Mouse (Mus musculus): ENCODE data around the gene Clec1b.

The Clec1b gene

DNA sequence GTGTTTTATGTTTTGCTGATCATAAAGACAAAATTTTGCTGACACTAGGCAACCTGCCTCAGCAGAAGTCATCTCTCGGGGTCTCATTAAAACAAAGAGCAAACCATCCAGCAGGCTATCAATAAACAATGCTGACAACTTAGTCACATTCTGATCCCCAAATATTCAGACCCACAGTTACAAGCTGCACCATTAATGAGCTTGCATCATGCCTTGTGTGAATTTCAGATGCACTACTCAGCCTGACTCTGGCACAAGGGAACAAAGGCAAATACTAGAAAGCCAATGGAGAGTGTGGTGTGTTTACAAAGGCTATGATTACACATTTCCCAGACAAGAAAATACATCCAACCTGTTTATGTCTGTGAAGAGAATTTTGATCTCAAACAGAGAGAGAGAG is 17.1 kb downstream of the Clec1b start:
- DNase-seq (ENCODE audit: low spot score), result no peak

- DNase-seq (ENCODE audit: low spot score), result no peak
Observed at GRCm38 (mm10) chr6:129422311-129422710, 25.2 kb downstream of the Clec1b start.

GRCm38 (mm10) chr6:129423040-129423733 is 26.1 kb downstream of the Clec1b start:
- DNase-seq (ENCODE audit: low spot score), result no peak

- DNase-seq (ENCODE audit: low spot score), result peak; percentile 87
Observed at GRCm38 (mm10) chr6:129423734-129424072, 26.6 kb downstream of the Clec1b start.

DNA sequence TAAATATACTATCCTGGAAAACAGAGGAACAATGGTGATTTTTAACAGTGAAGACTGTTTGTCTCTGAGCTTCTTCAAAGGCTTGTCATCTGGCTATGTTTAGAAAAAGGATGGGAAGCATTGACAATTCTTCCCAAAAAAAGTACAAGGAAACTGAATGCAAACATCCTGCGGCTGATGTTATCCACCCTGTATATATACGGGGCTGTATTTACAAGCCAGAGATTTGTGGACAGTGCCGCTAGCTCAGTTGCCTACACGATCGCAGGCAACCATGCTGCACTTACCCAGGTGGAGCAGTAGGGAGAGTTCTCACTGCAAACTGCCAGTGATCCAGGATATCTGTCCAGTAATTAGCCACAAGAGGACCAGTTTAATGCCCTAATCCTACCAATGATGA is 28.1 kb downstream of the Clec1b start:
- no peak for DNase-seq (ENCODE audit: low spot score)

- no peak for DNase-seq (ENCODE audit: low spot score)
Observed at GRCm38 (mm10) chr6:129425812-129426211, 28.7 kb downstream of the Clec1b start.

DNA sequence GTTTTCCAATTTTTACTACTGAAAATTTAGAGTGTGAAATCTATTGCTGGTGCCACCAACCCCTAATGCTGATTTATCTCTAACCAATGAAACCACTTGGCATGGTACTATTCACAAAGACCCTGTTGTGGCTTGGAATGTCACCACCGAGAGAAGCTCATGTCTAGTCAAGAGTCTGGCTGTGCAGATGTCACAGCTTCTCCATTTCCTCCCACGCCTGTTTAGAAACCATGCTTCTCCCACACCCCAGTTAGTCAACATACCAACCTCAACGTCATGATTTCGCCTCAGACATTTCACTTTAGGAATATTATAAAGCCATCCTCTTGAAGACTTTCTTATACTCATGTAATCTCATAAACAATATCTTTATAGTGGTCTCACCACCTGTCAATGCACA is 30.2 kb downstream of the Clec1b start:
- DNase-seq (ENCODE audit: low spot score), result no peak

- DNase-seq (ENCODE audit: low spot score), result no peak
Observed at GRCm38 (mm10) chr6:129434239-129434638, 37.1 kb downstream of the Clec1b start.

GRCm38 (mm10) chr6:129436025-129436424 is 38.9 kb downstream of the Clec1b start:
- DNase-seq (ENCODE audit: low spot score), result no peak

DNA sequence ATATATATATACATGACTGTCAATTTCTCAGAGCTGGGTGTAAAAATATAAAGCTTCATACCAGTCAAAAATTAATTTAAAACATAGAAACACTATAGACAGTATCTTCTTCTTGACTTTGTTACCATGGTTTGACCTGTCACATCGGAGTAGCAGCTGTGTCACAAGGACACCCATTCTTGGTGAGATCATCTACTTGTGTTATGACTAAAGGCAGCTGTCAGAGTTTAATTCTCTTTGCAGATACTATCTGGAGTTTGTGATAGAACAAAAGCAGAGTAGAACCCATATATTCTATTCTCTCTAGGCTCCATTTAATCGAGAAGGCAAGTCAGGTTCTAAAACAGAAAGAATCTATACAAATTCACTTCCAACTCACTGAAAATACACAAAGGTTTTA is 40.9 kb downstream of the Clec1b start:
- DNase-seq (ENCODE audit: low spot score), result no peak

GRCm38 (mm10) chr6:129449743-129450142 is 52.6 kb downstream of the Clec1b start:
- DNase-seq (ENCODE audit: low spot score), result no peak

- DNase-seq (ENCODE audit: low spot score), result no peak
Observed at GRCm38 (mm10) chr6:129451411-129452039, 54.4 kb downstream of the Clec1b start, which contains the start of gene Clec1a. Gene Clec1a (minus strand): TSS chr6:129452000.
